Mouse (Mus musculus): ENCODE results near the gene Adamts2. TPM values are rescaled to one million over a fixed set of nuclear protein-coding genes. Genes with fewer than 3 reads are reported as not detected.

Adamts2 gene
- polyA plus RNA-seq, 1 experiment from 2014 or later, result 3.4 TPM

DNA sequence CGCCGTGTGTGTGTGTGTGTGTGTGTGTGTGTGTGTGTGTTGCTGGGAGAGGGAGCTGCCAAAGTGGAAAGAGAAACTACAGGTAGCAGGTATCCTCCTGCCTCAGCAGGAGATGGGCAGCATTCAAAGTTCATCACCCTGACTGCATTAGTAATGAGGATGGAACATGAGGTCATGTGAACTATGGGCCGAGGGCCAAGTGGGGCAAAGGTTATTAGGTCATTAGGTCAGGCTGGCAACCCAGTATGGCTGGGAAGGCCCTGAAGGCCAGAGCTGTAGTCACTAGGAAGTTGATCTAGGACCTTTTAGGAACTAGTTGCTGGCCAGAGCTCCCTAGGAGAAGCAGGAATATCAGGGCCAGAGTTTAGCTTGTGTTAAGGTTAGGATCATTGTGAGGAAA lies 131.3 kb downstream of the Adamts2 start:
- Histone ChIP-seq H3K4me1 (replicated peaks; ENCODE audit: control insufficient read depth, insufficient read depth, low read length) (no peaks in the 10 kb centered on the region), H3K4me3 (replicated peaks; ENCODE audit: low read length) (no peak overlapping the region), H3K27ac (ENCODE audit: low read length) (no peak overlapping the region), H3K9ac (replicated peaks; ENCODE audit: low read depth, low read length) (no peak overlapping the region), H3K4me2 (ENCODE audit: low read length) (no peak overlapping the region), H3K9me3 (ENCODE audit: control insufficient read depth, low read length) (no peaks in the 10 kb centered on the region), H3K36me3 (ENCODE audit: control insufficient read depth, insufficient read depth) (no peaks in the 10 kb centered on the region), H3K27me3 (replicated peaks; ENCODE audit: control insufficient read depth, insufficient read depth, low read length) (no peaks in the 10 kb centered on the region)
- WGBS, result 81% methylated on average over 3 of the region's 3 CpGs
- ATAC-seq, result no peak

DNA sequence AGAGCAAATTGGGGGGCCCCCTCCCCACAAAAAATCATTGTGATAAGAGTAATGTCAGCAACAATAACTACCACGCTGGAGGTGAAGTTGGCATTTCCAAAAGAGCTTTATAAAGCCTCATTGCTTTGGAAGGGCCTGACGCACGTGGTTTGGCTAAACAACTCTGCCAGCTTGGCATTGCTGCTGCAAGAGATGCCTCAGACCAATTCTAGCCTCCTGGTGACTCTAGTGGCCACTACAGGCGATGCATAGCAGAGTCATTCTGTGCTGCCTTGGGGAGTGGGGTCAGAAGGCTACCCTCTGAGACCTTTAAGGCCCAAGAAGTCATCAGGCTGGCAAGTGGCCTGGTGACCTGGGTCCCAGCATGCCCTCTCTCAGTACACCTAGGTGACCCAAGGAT lies 132.2 kb downstream of the Adamts2 start:
- no peak for ATAC-seq
- WGBS, result 63% methylated on average over 4 of the region's 4 CpGs
- no peak overlapping the region for H3K4me2 ChIP-seq (ENCODE audit: low read length)
- no peaks in the 10 kb centered on the region for H3K4me1 ChIP-seq (replicated peaks; ENCODE audit: control insufficient read depth, insufficient read depth, low read length)
- H3K27ac ChIP-seq (ENCODE audit: low read length), result no peak overlapping the region
- no peak overlapping the region for H3K4me3 ChIP-seq (replicated peaks; ENCODE audit: low read length)
- H3K9ac ChIP-seq (replicated peaks; ENCODE audit: low read depth, low read length), result no peak overlapping the region
- no peaks in the 10 kb centered on the region for H3K27me3 ChIP-seq (replicated peaks; ENCODE audit: control insufficient read depth, insufficient read depth, low read length)
- H3K36me3 ChIP-seq (ENCODE audit: control insufficient read depth, insufficient read depth), result no peaks in the 10 kb centered on the region
- no peaks in the 10 kb centered on the region for H3K9me3 ChIP-seq (ENCODE audit: control insufficient read depth, low read length)

DNA sequence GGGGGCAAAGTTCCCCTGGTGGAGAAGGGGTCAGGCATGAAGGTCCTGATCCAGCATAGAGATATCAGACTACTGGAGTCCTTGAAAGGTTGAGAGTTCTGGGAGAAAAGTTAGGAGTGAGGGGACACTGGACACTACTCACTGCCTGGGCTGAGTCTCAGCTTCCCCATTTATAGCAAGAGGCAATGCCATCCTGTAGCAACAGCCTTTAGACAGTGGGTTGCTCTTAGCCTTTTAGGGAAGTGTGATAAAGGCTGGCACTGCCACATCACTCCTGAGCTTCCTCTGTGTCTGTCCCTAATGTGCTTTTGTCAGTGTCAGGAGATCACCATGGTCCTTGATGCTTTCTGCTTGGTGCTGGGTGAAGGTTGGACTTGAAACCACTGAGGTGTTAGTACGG lies 134.7 kb downstream of the Adamts2 start:
- Histone ChIP-seq H3K36me3 (ENCODE audit: control insufficient read depth, insufficient read depth) (no peaks in the 10 kb centered on the region), H3K9me3 (ENCODE audit: control insufficient read depth, low read length) (no peaks in the 10 kb centered on the region), H3K4me2 (ENCODE audit: low read length) (no peak overlapping the region), H3K27me3 (replicated peaks; ENCODE audit: control insufficient read depth, insufficient read depth, low read length) (no peaks in the 10 kb centered on the region), H3K4me3 (replicated peaks; ENCODE audit: low read length) (no peak overlapping the region), H3K4me1 (replicated peaks; ENCODE audit: control insufficient read depth, insufficient read depth, low read length) (no peaks in the 10 kb centered on the region), H3K27ac (ENCODE audit: low read length) (no peak overlapping the region), H3K9ac (replicated peaks; ENCODE audit: low read depth, low read length) (no peak overlapping the region)
- ATAC-seq, result no peak
- WGBS, result 97% methylated on average over 1 of the region's 1 CpGs

DNA sequence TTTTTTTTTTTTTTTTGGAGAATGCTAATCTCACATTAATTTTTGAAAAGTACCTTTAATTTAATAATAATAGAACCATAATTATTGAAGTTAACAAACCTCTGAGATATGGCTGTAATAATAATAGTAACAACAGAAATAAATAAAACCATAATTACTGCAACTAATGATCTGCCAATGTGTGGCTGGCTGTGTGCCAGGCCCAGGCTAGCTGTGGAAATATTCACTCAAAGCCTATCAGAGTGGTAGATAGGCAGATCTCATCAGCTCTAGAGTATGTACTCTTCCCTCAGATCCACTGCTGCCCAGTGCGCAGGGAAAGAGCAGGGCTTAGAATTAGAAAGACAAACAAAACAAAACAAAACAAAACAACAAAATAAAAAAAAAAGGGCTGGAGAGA lies 136.6 kb downstream of the Adamts2 start:
- no peaks in the 10 kb centered on the region for H3K9me3 ChIP-seq (ENCODE audit: control insufficient read depth, low read length)
- H3K4me2 ChIP-seq (ENCODE audit: low read length), result no peak overlapping the region
- no peak overlapping the region for H3K9ac ChIP-seq (replicated peaks; ENCODE audit: low read depth, low read length)
- no peak overlapping the region for H3K4me3 ChIP-seq (replicated peaks; ENCODE audit: low read length)
- no peaks in the 10 kb centered on the region for H3K27me3 ChIP-seq (replicated peaks; ENCODE audit: control insufficient read depth, insufficient read depth, low read length)
- WGBS, result 100% methylated on average over 1 of the region's 1 CpGs
- H3K36me3 ChIP-seq (ENCODE audit: control insufficient read depth, insufficient read depth), result no peaks in the 10 kb centered on the region
- no peak for ATAC-seq
- H3K4me1 ChIP-seq (replicated peaks; ENCODE audit: control insufficient read depth, insufficient read depth, low read length), result no peaks in the 10 kb centered on the region
- H3K27ac ChIP-seq (ENCODE audit: low read length), result no peak overlapping the region

DNA sequence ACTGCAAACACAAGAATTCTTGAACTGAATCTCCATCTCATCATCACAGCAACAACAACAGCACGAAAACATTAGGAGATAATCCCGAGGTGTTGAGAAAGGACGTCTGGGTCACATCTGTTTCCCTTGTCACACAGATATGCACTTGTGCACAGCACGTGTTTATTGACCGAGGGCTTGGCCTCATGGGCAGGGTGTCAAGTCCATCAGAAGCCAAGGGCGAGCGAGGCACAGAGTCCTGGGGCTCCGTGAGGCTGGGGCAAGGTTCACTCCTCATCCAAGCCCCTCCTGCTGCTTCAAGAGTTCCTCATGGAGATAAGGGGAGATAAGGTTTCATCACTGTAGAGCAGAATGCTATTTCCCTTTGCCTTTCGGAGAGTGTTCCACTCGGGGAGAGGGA lies 137.6 kb downstream of the Adamts2 start:
- Histone ChIP-seq H3K4me3 (replicated peaks; ENCODE audit: low read length) (no peak overlapping the region), H3K4me2 (ENCODE audit: low read length) (no peak overlapping the region), H3K36me3 (ENCODE audit: control insufficient read depth, insufficient read depth) (no peaks in the 10 kb centered on the region), H3K27me3 (replicated peaks; ENCODE audit: control insufficient read depth, insufficient read depth, low read length) (no peaks in the 10 kb centered on the region), H3K4me1 (replicated peaks; ENCODE audit: control insufficient read depth, insufficient read depth, low read length) (no peaks in the 10 kb centered on the region), H3K9me3 (ENCODE audit: control insufficient read depth, low read length) (no peaks in the 10 kb centered on the region), H3K9ac (replicated peaks; ENCODE audit: low read depth, low read length) (no peak overlapping the region), H3K27ac (ENCODE audit: low read length) (no peak overlapping the region)
- WGBS, result 78% methylated on average over 10 of the region's 10 CpGs
- ATAC-seq, result no peak

DNA sequence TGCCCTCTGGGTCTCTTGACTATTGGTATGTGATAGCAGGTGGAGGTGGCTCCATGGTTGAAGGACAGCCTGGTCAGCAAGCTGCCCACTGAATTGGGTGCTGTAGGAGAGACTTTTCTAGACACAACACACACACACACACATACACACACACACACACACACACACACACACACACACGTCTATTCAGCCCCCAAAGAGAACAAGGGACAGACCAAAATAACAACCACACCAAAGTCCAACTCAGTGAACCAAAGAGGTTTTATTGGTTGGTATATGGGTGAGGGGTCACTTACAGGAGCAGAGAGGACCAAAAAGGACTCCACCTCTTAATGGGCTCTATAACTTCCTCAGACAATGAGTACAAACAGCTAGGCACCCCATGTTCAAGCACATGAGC lies 140.3 kb downstream of the Adamts2 start:
- H3K27me3 ChIP-seq (replicated peaks; ENCODE audit: control insufficient read depth, insufficient read depth, low read length), result no peaks in the 10 kb centered on the region
- no peak overlapping the region for H3K9ac ChIP-seq (replicated peaks; ENCODE audit: low read depth, low read length)
- H3K4me2 ChIP-seq (ENCODE audit: low read length), result no peak overlapping the region
- WGBS, result no CpG with 5 or more reads among the region's 1 CpGs
- H3K27ac ChIP-seq (ENCODE audit: low read length), result no peak overlapping the region
- ATAC-seq, result no peak
- H3K4me3 ChIP-seq (replicated peaks; ENCODE audit: low read length), result no peak overlapping the region
- no peaks in the 10 kb centered on the region for H3K9me3 ChIP-seq (ENCODE audit: control insufficient read depth, low read length)
- H3K36me3 ChIP-seq (ENCODE audit: control insufficient read depth, insufficient read depth), result no peaks in the 10 kb centered on the region
- 0 out of 2 replicates have a peak, but pooled peaks cover 2% of the 10 kb centered on the region for H3K4me1 ChIP-seq (replicated peaks; ENCODE audit: control insufficient read depth, insufficient read depth, low read length)

DNA sequence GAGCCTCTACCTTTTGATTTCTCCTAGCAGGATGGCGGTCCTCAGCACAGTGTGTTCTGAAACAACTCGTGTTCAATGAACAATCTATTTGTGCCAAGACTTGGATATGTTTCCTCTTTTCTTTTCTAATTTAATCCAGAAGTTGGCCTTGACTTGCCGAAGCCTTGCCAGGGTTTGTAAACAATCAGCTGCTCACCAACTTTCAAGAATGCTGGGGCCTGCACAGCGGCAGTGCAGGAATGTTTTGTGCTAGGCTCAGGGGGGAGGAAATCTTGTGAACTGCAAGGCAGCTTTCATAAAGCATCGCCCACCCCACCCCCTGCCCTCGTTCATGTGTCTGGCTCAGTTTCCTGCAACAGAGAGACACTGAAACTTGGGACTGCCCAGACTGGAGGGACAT lies 143.1 kb downstream of the Adamts2 start:
- Histone ChIP-seq H3K9me3 (ENCODE audit: control insufficient read depth, low read length) (no peaks in the 10 kb centered on the region), H3K36me3 (ENCODE audit: control insufficient read depth, insufficient read depth) (no peaks in the 10 kb centered on the region), H3K4me3 (replicated peaks; ENCODE audit: low read length) (no peak overlapping the region), H3K27ac (ENCODE audit: low read length) (no peak overlapping the region), H3K27me3 (replicated peaks; ENCODE audit: control insufficient read depth, insufficient read depth, low read length) (no peaks in the 10 kb centered on the region), H3K4me2 (ENCODE audit: low read length) (no peak overlapping the region), H3K9ac (replicated peaks; ENCODE audit: low read depth, low read length) (no peak overlapping the region), H3K4me1 (replicated peaks; ENCODE audit: control insufficient read depth, insufficient read depth, low read length) (0 out of 2 replicates have a peak, but pooled peaks cover 2% of the 10 kb centered on the region)
- WGBS, result 37% methylated on average over 6 of the region's 6 CpGs
- no peak for ATAC-seq

DNA sequence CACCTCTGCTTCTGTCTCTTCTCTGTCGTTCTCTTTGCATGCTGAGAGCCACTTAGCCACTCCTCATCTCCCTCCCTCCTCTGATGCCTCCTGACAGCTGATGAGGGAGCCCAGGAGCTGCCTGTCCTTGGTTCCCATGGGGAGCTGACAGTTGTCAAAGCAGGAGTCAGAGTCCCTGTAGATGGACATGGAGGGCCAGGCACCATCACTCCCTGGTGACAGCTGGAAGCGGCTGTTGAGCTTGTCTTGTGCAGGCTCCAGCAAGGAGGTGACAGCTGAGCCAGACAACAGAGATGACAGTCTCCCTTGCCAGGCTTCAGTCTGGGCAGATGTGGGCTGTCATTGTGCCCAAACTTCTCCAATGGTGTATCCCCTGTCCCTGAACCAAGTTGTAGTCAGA lies 144.6 kb downstream of the Adamts2 start:
- H3K4me1 ChIP-seq (replicated peaks; ENCODE audit: control insufficient read depth, insufficient read depth, low read length), result 0 out of 2 replicates have a peak, but pooled peaks cover 7% of the 10 kb centered on the region
- H3K4me2 ChIP-seq (ENCODE audit: low read length), result no peak overlapping the region
- no peaks in the 10 kb centered on the region for H3K9me3 ChIP-seq (ENCODE audit: control insufficient read depth, low read length)
- H3K9ac ChIP-seq (replicated peaks; ENCODE audit: low read depth, low read length), result no peak overlapping the region
- H3K27me3 ChIP-seq (replicated peaks; ENCODE audit: control insufficient read depth, insufficient read depth, low read length), result no peaks in the 10 kb centered on the region
- 74% methylated on average over 2 of the region's 2 CpGs for WGBS
- no peak overlapping the region for H3K27ac ChIP-seq (ENCODE audit: low read length)
- no peaks in the 10 kb centered on the region for H3K36me3 ChIP-seq (ENCODE audit: control insufficient read depth, insufficient read depth)
- H3K4me3 ChIP-seq (replicated peaks; ENCODE audit: low read length), result no peak overlapping the region
- ATAC-seq, result no peak

DNA sequence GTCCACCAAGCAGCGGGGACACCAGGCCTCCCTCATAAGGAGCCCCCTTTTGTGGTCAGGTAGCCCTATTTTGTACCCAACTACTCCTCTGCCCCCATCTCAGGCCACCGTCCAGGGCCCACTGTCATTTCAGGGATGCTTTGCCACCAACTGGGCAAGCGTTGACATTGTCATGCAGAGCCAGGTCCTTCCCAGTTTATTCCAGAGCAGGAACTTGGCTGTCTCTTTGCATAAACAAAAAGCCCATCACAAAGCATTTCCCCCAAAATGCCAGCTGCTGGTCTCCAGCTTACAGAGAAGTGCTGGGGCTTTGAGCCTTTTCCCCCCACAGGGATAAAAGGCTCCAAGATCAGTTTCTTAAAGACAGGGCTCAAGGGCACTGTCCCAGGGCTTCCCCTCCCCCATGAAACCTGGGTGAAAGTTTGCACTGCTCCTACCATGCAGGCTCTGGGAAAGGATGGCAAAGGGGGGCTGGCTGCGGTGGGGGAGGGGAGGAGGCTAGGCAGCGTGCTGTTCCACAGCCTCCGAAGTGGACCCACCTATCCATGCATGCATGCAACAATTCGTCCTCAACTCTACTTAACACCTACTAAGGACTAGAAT lies 149.2 kb downstream of the Adamts2 start:
- no peaks in the 10 kb centered on the region for H3K27me3 ChIP-seq (replicated peaks; ENCODE audit: control insufficient read depth, insufficient read depth, low read length)
- H3K9ac ChIP-seq (replicated peaks; ENCODE audit: low read depth, low read length), result no peak overlapping the region
- H3K36me3 ChIP-seq (ENCODE audit: control insufficient read depth, insufficient read depth), result no peaks in the 10 kb centered on the region
- no peaks in the 10 kb centered on the region for H3K9me3 ChIP-seq (ENCODE audit: control insufficient read depth, low read length)
- no peak overlapping the region for H3K27ac ChIP-seq (ENCODE audit: low read length)
- H3K4me2 ChIP-seq (ENCODE audit: low read length), result no peak overlapping the region
- ATAC-seq, result no peak
- no peak overlapping the region for H3K4me3 ChIP-seq (replicated peaks; ENCODE audit: low read length)
- 37% methylated on average over 7 of the region's 7 CpGs for WGBS
- 0 out of 2 replicates have a peak, but pooled peaks cover 4% of the 10 kb centered on the region for H3K4me1 ChIP-seq (replicated peaks; ENCODE audit: control insufficient read depth, insufficient read depth, low read length)

DNA sequence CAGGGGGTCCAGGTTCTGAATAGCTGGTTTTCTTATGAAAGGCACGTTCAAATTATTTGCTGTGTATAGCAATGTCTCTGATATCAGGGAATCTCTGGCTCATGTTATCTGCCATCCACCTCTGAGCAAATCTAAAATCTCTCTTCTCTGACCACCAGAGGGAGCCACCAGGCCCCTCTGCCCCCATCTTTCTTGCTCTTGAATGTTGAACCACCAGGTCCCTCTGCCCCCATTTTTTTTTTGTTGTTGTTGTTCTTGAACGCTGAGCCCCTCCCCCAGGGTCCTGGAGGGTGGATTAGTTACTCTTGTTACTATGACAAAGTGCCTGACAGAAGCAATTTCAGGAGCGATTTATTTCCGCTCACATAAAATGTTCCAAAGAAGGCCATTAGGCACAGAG lies 155.9 kb downstream of the Adamts2 start:
- WGBS, result 49% methylated on average over 4 of the region's 4 CpGs
- Histone ChIP-seq H3K4me2 (ENCODE audit: low read length) (no peak overlapping the region), H3K4me3 (replicated peaks; ENCODE audit: low read length) (no peak overlapping the region), H3K4me1 (replicated peaks; ENCODE audit: control insufficient read depth, insufficient read depth, low read length) (no peaks in the 10 kb centered on the region), H3K27me3 (replicated peaks; ENCODE audit: control insufficient read depth, insufficient read depth, low read length) (no peaks in the 10 kb centered on the region), H3K9ac (replicated peaks; ENCODE audit: low read depth, low read length) (no peak overlapping the region), H3K36me3 (ENCODE audit: control insufficient read depth, insufficient read depth) (no peaks in the 10 kb centered on the region), H3K9me3 (ENCODE audit: control insufficient read depth, low read length) (no peaks in the 10 kb centered on the region), H3K27ac (ENCODE audit: low read length) (no peak overlapping the region)
- no peak for ATAC-seq

All from forebrain, embryonic 16.5 days (tissue).